ENCODE assay signal across 8 mouse cellular contexts in the genomic region with DNA sequence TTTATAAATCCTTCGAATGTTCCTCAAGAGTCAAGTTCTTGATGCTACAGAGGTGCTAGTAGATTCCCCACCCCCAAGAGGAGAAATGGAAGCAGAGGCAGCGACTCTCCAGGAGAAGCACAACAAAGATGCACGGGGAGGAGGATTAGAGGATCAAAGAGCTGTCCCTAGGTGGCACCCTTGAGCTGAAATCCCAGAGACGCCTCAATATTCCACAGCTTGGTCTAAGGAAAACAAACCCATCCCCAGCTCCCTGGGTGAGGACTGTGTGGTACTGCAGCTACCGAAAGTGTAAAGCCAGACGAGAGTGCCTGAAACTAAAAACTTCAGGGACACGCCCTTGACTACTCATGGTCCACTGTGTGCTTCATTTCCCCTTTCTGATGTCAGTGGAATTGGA. TPM values are rescaled to one million over a fixed set of nuclear protein-coding genes. Genes with fewer than 3 reads are reported as not detected.
DNase-seq lines count a peak whose midpoint lies in the region; ATAC-seq and TF ChIP-seq lines count a peak whose summit lies in the region.

No protein-coding gene starts in this region.

- TF ChIP-seq POLR2A in thymus, adult 2 months (IDR thresholded peaks at IDR 0.05; ENCODE audit: control insufficient read depth, extremely low read depth, insufficient read depth, low read length, poor library complexity): no peak

- H3K27ac ChIP-seq in thymus, adult 2 months (ENCODE audit: control insufficient read depth, insufficient read depth, low read length): no peak overlapping the region
- H3K27ac ChIP-seq in left cerebral cortex, adult 2 months: no peak overlapping the region
- H3K27ac ChIP-seq in stomach, embryonic 15.5 days: no peak overlapping the region

- no peak overlapping the region for H3K4me2 ChIP-seq in stomach, embryonic 15.5 days

- H3K4me3 ChIP-seq in thymus, adult 2 months (ENCODE audit: control insufficient read depth, insufficient read depth, low read length): no peak overlapping the region
- no peak overlapping the region for H3K4me3 ChIP-seq in left cerebral cortex, adult 2 months
- H3K4me3 ChIP-seq in stomach, embryonic 15.5 days (replicated peaks): no peak overlapping the region

- no peak for TF ChIP-seq CTCF in thymus, adult 2 months (IDR thresholded peaks at IDR 0.05; ENCODE audit: borderline replicate concordance, control insufficient read depth, extremely low read depth, insufficient read depth, low read length, poor library complexity)
- peak; percentile 69 for TF ChIP-seq CTCF in left cerebral cortex, adult 2 months (IDR thresholded peaks at IDR 0.05)

- peaks cover 4% of the 10 kb centered on the region; the same call in 1 of the 2 replicates for H3K4me1 ChIP-seq in thymus, adult 2 months (replicated peaks; ENCODE audit: control insufficient read depth, insufficient read depth, low read length)
- H3K4me1 ChIP-seq in stomach, embryonic 15.5 days: 0 out of 2 replicates have a peak, but pooled peaks cover under 1% of the 10 kb centered on the region

- intact Hi-C loops in left cerebral cortex, adult 2 months (cut with DNase I): no loop called here

- ATAC-seq in megakaryocyte progenitor cell, adult 5-6 weeks (replicated peaks; ENCODE audit: poor library complexity): peak; percentile 34
- 0 out of 2 replicates have a peak, but pooled peaks have one; percentile 33 for ATAC-seq in stomach, embryonic 15.5 days (ENCODE audit: insufficient read depth, low FRiP score, low read depth)

- H3K36me3 ChIP-seq in thymus, adult 2 months (ENCODE audit: control insufficient read depth, insufficient read depth, low read length): no peaks in the 10 kb centered on the region
- no peaks in the 10 kb centered on the region for H3K36me3 ChIP-seq in stomach, embryonic 15.5 days

- no peak overlapping the region for H3K9ac ChIP-seq in stomach, embryonic 15.5 days

- peak; percentile 6 for DNase-seq in thymus, adult 2 months
- DNase-seq in thymus, postnatal 36 days: no peak
- DNase-seq in cerebellum, adult 9-11 months: peak; percentile 49
- DNase-seq in frontal cortex, postnatal 25 days (ENCODE audit: low spot score in 2 of 2): peak; percentile 33 to 43
- DNase-seq in induced T-regulatory cell, adult 2 months (ENCODE audit: low read depth): peak; percentile 40
- DNase-seq in left cerebral cortex, adult 2 months (ENCODE audit: extremely low spot score in 1 of 2, low spot score in 2 of 2): peak; percentile 54 to 67

- H3K27me3 ChIP-seq in thymus, adult 2 months (ENCODE audit: control insufficient read depth, insufficient read depth, low read length): no peaks in the 10 kb centered on the region; the same call in 1 of the 2 replicates
- no peaks in the 10 kb centered on the region for H3K27me3 ChIP-seq in stomach, embryonic 15.5 days (replicated peaks)

- H3K9me3 ChIP-seq in stomach, embryonic 15.5 days: no peaks in the 10 kb centered on the region

- 12% methylated on average over 7 of the region's 7 CpGs for WGBS in thymus, adult 2 months
- 8% methylated on average over 7 of the region's 7 CpGs for WGBS in stomach, embryonic 15.5 days

RNA-seq across cellular contexts. Expression of gene Dnah3, which starts 2.8 kb away (rescaled TPM):
- 0.23 and 0.30 TPM in 2 replicates for polyA plus RNA-seq in thymus, adult 2 months (2012; rRNA removed)
- total RNA-seq in left cerebral cortex, adult 2 months (2021): under 1 TPM; 0.09 to 0.26 TPM
- not detected in 2 replicates for total RNA-seq in megakaryocyte progenitor cell, adult 5-6 weeks (2015)
- not detected in 2 replicates for total RNA-seq in megakaryocyte progenitor cell, adult 5-6 weeks (2017)
- polyA plus RNA-seq in stomach, embryonic 15.5 days (2015; fragmentation: Nextera tagmentation; extraction: Ambion mirVana): 0.01 TPM in 1 of 2 replicates, not detected in the other

RNA-seq across cellular contexts. Expression of gene Tmem159, which starts 4.3 kb away (rescaled TPM):
- polyA plus RNA-seq in thymus, adult 2 months (2012; rRNA removed): 6.9 and 8.9 TPM in 2 replicates
- 10 to 100 TPM; 11.2 to 13.4 TPM for total RNA-seq in left cerebral cortex, adult 2 months (2021)
- total RNA-seq in megakaryocyte progenitor cell, adult 5-6 weeks (2015): 8.7 and 12.8 TPM in 2 replicates
- 6.1 and 6.3 TPM in 2 replicates for total RNA-seq in megakaryocyte progenitor cell, adult 5-6 weeks (2017)
- polyA plus RNA-seq in stomach, embryonic 15.5 days (2015; fragmentation: Nextera tagmentation; extraction: Ambion mirVana): 33.2 and 45.4 TPM in 2 replicates

RNA-seq across cellular contexts. Expression of gene Zp2, which starts 47.2 kb away (rescaled TPM):
- polyA plus RNA-seq in thymus, adult 2 months (2012; rRNA removed): 1.1 TPM in 2 replicates
- under 1 TPM; 0.26 to 0.29 TPM for total RNA-seq in left cerebral cortex, adult 2 months (2021)
- total RNA-seq in megakaryocyte progenitor cell, adult 5-6 weeks (2015): not detected in 2 replicates
- total RNA-seq in megakaryocyte progenitor cell, adult 5-6 weeks (2017): not detected in 2 replicates
- polyA plus RNA-seq in stomach, embryonic 15.5 days (2015; fragmentation: Nextera tagmentation; extraction: Ambion mirVana): 0.15 TPM in 1 of 2 replicates, not detected in the other

Comparison
In these comparisons a context has a peak if more than half of its experiments do, and no peak if none do; other contexts are left out.
1. DNase-seq: peak in thymus, adult 2 months (single experiment), cerebellum, adult 9-11 months (single experiment), frontal cortex, postnatal 25 days (2 of 2), induced T-regulatory cell, adult 2 months (single experiment) and left cerebral cortex, adult 2 months (2 of 2); none in thymus, postnatal 36 days (0 of 2).